Mouse (Mus musculus): ENCODE results near the gene Abcc1.

Gene Abcc1

DNA sequence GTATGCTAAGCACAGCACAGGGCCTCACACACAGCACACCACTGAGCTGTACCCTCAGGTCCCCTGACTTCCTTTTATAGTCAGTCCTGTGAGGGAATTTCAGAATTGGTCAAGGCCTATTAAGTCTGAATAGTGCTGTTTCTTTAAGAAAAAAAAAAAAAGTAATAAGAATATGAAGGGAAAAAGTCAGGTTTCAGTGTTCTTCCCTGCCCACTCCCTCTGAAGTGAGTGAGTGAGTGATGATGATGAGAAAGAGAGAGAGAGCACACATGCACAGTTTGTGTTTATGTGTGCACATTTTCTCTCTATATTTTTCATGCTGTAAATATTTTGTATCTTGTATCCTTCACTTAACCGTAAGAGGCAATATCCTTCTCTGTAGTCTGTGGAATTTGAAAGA is 11.0 kb downstream of the Abcc1 start:
- in situ Hi-C loops (cut with MboI; ENCODE audit: low pct_unique_long_range_greater_than_20kb in 1 of 2, low sequenced_read_pairs in 2 of 2, unreplicated experiment in 1 of 2) = no loop called here

GRCm38 (mm10) chr16:14372817-14373301 is 11.5 kb downstream of the Abcc1 start:
- in situ Hi-C loops (cut with MboI; ENCODE audit: low pct_unique_long_range_greater_than_20kb in 1 of 2, low sequenced_read_pairs in 2 of 2, unreplicated experiment in 1 of 2) = no loop called here

- in situ Hi-C loops (cut with MboI; ENCODE audit: low pct_unique_long_range_greater_than_20kb in 1 of 2, low sequenced_read_pairs in 2 of 2, unreplicated experiment in 1 of 2) = no loop called here
These were observed 14.6 kb downstream of the Abcc1 start for GRCm38 (mm10) chr16:14375942-14376341.

GRCm38 (mm10) chr16:14376352-14376751 is 15.0 kb downstream of the Abcc1 start:
- in situ Hi-C loops (cut with MboI; ENCODE audit: low pct_unique_long_range_greater_than_20kb in 1 of 2, low sequenced_read_pairs in 2 of 2, unreplicated experiment in 1 of 2) = no loop called here

DNA sequence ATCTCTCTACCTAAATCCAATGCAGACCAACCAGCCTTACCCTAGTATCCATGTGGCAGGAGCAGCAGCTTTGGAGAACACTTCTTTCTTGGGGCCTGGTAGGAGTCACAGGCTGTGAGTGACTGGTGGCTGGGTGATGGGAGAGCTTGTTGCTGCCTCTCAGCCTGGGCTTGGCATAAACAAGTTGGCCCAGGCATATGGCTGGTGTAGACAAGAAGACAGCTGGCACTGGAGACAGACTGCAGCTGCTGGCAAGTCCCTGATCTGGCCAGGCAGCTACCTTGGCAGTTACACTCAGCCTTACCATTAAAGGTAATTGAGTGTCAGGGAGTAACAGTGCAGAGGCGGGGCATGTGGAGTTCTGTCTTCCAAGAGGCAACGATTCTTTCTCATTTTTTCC is 16.0 kb downstream of the Abcc1 start:
- in situ Hi-C loops (cut with MboI; ENCODE audit: low pct_unique_long_range_greater_than_20kb in 1 of 2, low sequenced_read_pairs in 2 of 2, unreplicated experiment in 1 of 2) = no loop called here

DNA sequence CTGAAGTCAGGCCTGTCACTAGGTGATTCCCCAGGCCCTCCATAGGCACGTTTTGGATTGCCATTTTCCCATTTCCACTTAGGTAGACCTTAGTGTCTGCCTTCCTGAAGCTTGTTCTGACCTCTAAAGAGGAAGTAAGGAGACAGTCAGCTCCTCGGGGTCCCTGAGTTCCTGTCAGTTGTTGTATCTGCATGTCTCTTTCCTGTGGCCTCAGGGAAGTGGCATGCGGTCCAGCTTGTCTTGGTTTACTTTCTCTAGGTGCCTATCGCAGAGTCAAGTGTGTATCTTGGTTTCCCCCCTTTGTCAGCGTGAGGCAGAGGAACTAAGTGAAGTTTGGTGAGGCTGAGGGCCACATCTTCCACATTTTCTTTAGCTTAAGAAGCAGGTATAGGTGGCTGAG is 17.3 kb downstream of the Abcc1 start:
- in situ Hi-C loops (cut with MboI; ENCODE audit: low pct_unique_long_range_greater_than_20kb in 1 of 2, low sequenced_read_pairs in 2 of 2, unreplicated experiment in 1 of 2) = no loop called here

GRCm38 (mm10) chr16:14379888-14380287 is 18.5 kb downstream of the Abcc1 start:
- in situ Hi-C loops (cut with MboI; ENCODE audit: low pct_unique_long_range_greater_than_20kb in 1 of 2, low sequenced_read_pairs in 2 of 2, unreplicated experiment in 1 of 2) = no loop called here

GRCm38 (mm10) chr16:14381061-14381665 is 19.8 kb downstream of the Abcc1 start:
- in situ Hi-C loops (cut with MboI; ENCODE audit: low pct_unique_long_range_greater_than_20kb in 1 of 2, low sequenced_read_pairs in 2 of 2, unreplicated experiment in 1 of 2) = no loop called here

GRCm38 (mm10) chr16:14399303-14399702 is 37.9 kb downstream of the Abcc1 start:
- in situ Hi-C loops (cut with MboI; ENCODE audit: low pct_unique_long_range_greater_than_20kb in 1 of 2, low sequenced_read_pairs in 2 of 2, unreplicated experiment in 1 of 2) = no loop called here

DNA sequence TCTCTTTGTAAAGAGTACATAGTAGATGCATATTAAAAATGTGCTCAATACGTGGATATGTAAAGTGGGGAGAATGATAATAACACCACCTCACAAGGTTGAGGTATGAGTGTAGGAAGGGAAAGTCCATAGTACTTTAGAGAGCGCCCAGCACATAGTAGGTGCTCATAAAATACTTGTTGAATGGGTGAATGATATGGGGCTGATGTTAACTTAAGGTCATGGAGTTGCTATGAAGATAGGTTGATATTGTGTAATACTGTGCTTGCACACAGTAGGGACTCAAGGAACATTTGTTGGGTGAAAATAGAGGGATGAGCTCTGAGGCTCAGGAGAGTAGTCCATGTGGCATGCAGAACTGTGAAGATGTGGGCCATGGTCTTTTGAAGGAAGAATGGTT is 42.1 kb downstream of the Abcc1 start:
- in situ Hi-C loops (cut with MboI; ENCODE audit: low pct_unique_long_range_greater_than_20kb in 1 of 2, low sequenced_read_pairs in 2 of 2, unreplicated experiment in 1 of 2) = no loop called here

DNA sequence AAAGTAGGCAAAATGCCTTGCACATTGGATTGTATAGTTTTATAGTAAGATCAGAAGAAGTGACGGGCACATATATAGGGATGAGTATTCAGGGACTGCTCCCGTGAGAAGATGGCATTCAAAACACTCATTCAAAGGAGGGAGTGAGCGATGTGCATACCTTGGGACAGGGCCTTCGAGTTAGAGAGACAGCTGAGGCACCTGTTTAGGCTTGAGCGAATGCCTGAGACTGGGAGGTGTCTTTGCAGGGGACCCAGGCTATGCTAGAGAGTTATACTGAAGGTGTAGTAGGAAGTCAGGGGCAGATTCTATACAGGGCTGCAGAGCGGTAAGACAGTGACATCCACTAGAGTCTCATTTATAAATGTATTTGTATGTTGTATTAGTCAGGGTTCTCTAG is 44.3 kb downstream of the Abcc1 start:
- in situ Hi-C loops (cut with MboI; ENCODE audit: low pct_unique_long_range_greater_than_20kb in 1 of 2, low sequenced_read_pairs in 2 of 2, unreplicated experiment in 1 of 2) = no loop called here

- in situ Hi-C loops (cut with MboI; ENCODE audit: low pct_unique_long_range_greater_than_20kb in 1 of 2, low sequenced_read_pairs in 2 of 2, unreplicated experiment in 1 of 2) = no loop called here
These were observed 47.8 kb downstream of the Abcc1 start for GRCm38 (mm10) chr16:14409124-14409523.

DNA sequence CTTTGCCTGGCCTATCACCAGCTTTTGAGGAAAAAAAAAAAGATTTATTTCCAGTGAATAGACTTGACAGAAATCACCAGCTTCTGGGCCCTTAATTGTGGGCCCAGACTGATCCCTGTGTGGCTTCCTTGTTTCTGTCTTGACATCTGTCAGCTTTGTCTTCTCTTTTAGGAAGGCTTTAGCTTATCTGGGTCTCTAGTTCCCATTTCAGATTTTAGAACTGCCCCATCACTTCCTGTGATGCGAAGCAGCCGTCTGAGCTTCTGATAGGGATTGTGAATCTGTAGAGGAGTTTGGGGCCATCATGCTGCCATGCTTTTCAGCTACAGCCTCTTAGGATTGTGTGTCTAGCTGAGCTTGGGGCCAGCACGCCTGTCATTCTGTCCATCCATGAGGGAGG is 48.4 kb downstream of the Abcc1 start:
- in situ Hi-C loops (cut with MboI; ENCODE audit: low pct_unique_long_range_greater_than_20kb in 1 of 2, low sequenced_read_pairs in 2 of 2, unreplicated experiment in 1 of 2) = no loop called here

- in situ Hi-C loops (cut with MboI; ENCODE audit: low pct_unique_long_range_greater_than_20kb in 1 of 2, low sequenced_read_pairs in 2 of 2, unreplicated experiment in 1 of 2) = no loop called here
These were observed 49.3 kb downstream of the Abcc1 start for GRCm38 (mm10) chr16:14410611-14411010.

- in situ Hi-C loops (cut with MboI; ENCODE audit: low pct_unique_long_range_greater_than_20kb in 1 of 2, low sequenced_read_pairs in 2 of 2, unreplicated experiment in 1 of 2) = no loop called here
These were observed 49.8 kb downstream of the Abcc1 start for GRCm38 (mm10) chr16:14411156-14411555.

- in situ Hi-C loops (cut with MboI; ENCODE audit: low pct_unique_long_range_greater_than_20kb in 1 of 2, low sequenced_read_pairs in 2 of 2, unreplicated experiment in 1 of 2) = no loop called here
These were observed 51.2 kb downstream of the Abcc1 start for GRCm38 (mm10) chr16:14412551-14412950.

DNA sequence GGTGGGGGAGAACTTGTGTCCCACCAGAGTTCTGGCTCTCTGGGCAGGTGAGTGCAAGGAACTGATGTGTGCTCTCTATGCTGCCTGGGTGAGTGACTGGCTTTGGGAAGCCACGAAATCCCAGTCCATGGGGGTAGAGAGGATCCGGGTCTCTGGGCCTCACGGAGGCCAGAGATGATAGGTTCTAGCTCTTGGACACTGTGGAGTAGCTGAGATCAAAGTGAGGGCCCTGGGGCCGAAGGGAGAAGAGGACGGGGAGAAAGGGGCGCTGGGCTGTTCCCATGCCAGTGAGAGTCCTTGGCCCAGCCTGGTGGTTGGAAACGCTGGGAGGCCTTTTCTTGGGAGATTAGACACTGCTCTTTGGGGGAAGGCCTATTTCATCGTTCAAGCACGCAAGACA is 53.8 kb downstream of the Abcc1 start:
- in situ Hi-C loops (cut with MboI; ENCODE audit: low pct_unique_long_range_greater_than_20kb in 1 of 2, low sequenced_read_pairs in 2 of 2, unreplicated experiment in 1 of 2) = no loop called here

DNA sequence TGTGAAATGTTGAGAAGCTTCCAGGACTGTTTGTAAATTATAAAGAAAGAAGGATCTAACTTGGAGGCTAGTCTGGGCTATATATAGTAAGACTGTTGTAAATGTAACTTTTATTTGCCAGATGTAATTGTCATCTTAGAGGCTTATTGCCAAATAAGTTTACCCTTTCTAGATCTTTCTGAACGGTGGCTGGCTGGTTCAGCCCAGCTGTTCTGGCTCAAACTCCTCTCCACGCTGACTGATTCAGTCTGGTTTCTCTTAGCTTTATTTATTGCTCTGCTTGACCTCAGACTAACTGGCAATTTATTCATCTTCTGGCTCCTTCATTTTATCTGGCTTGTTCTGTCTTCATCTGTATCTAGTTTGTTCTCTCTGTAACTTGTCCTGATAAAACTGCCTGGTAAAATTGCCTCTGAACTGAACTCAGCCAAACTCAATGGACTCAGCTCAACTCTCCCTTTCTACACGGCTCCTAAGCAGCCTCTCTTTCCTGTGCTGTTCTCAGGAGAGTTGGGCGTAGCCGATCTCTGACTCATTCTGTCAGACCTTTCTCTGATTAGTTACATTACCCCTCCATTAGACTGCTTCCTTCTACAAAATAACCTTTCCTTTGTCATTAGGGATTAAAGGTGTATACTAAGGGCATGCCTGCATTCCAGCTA is 55.7 kb downstream of the Abcc1 start:
- in situ Hi-C loops (cut with MboI; ENCODE audit: low pct_unique_long_range_greater_than_20kb in 1 of 2, low sequenced_read_pairs in 2 of 2, unreplicated experiment in 1 of 2) = no loop called here

GRCm38 (mm10) chr16:14420496-14421132 is 59.3 kb downstream of the Abcc1 start:
- in situ Hi-C loops (cut with MboI; ENCODE audit: low pct_unique_long_range_greater_than_20kb in 1 of 2, low sequenced_read_pairs in 2 of 2, unreplicated experiment in 1 of 2) = no loop called here

GRCm38 (mm10) chr16:14422081-14422480 is 60.7 kb downstream of the Abcc1 start:
- in situ Hi-C loops (cut with MboI; ENCODE audit: low pct_unique_long_range_greater_than_20kb in 1 of 2, low sequenced_read_pairs in 2 of 2, unreplicated experiment in 1 of 2) = no loop called here
